Mouse (Mus musculus): ENCODE data around the gene Prss50. TPM values are rescaled to one million over a fixed set of nuclear protein-coding genes. Genes with fewer than 3 reads are reported as not detected.

Prss50 gene
- 0.66 and 4.9 TPM in 2 replicates for polyA plus RNA-seq (2012; ENCODE audit: low replicate concordance)

DNA sequence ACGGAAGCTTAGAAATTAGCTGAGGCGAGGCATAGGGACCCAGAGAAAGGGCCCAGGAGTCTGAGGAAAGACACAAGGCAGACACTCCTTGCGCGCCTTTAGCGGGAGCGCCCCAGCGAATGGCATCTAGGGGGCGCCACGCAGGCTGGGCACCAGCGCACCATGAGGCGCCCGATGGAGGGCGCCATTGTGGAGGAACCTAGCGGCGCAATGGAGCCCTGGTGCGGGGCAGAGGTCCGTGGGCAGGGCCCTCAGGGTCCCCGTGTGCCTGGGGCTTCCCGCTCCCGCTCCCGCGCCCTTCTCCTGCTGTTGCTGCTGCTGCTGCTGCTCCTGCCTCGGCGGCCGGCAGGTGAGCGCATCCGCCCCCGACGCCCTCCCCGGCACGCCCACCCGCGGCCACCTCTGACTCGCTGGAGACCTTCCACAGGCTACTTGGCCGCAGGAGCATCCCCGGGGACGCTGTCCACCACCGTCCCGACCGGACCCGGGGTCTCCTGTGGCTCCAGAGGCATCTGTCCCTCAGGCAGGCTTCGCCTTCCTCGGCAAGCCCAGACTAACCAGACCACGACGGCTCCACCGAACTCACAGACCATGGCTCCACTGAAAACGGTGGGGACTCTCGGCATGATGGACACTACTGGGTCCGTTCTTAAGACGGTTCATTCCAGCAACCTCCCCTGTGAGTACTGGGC, at the start of gene Prss50:
TSS of gene Prss50 (plus strand) at position 187 of the 692 bp plus-strand sequence.

DNA sequence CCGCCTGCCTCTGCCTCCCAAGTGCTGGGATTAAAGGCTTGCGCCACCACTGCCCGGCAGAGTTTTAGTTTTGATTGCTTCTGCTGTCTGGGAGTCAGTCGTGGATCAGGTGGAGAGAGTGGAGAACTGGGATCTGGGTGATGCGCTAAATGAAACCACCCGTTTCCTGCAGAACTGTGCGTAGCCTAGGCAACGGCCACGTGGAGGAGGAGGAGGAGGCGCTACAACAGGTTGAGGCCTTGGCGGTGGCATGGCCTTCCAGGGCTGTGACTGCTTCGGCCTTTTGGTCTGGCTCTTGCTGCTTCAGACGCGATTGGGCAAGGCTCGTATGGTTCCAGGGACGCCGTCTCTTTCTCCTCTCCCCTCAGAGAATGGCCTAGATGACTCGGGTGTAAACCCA, 44.0 kb upstream of the Prss50 start, which contains the start of gene Prss44:
TSS of gene Prss44 (plus strand) at position 206 of the 400 bp plus-strand sequence.

DNA sequence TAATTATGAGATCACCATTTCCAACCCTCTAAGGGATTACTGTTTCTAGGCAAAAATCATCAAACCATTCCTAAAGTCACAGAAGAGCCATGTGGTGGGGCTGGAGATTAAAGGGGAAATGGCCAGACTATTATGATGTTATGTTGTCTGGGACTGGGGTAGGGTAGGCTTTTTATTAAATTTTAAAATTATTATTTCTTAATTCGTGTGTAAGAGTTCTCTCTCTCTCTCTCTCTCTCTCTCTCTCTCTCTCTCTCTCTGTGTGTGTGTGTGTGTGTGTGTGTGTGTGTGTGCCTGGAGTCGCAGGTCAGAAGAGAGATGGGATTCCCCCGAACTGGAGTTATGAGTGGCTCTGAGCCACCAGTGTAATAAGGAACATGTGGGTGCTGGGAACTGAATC, 31.4 kb upstream of the Prss50 start, which contains the start of gene Prss43:
TSS of gene Prss43 (plus strand) at position 301 of the 400 bp plus-strand sequence.

DNA sequence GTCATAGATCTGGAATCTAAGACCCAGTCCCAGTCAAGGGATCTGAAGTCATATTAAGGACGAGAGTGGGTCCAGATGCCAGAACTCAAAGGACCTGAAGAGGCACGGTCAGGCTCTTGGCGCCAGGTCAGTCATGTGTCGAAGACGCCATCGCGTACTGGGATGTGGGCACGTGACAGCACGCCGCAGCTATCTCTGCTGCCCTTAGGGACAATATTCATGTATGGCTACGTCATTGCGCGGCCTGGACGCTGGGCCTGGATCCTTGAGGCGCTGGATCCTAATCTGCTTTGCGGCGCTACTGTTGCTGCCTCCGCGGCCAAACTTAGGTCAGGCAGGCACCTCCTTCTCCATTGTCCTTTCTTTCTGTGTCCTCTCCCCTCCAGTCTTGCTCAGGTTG, 23.4 kb upstream of the Prss50 start, which contains the start of gene Prss45:
TSS of gene Prss45 (plus strand) at position 178 of the 400 bp plus-strand sequence.

DNA sequence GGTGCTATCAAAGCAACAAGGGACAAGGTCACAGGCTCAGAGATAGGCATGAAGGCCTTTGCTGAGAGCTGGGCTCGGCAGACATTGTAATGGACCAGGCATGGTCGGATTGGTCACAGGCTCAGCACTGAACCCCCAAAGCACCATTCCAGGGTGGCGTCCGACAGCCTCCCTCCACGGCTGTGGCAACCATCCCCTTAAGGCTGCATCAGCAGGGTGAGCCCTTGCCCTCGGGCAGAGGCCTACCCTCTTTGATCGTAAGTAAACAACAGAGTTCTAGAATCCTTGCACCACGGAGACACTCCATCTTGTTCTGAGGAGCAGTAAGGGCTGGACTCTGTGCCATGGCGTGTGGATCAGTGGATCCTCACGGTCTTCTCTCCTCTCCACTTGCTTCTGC, 13.6 kb upstream of the Prss50 start, which contains the start of gene Prss46:
TSS of gene Prss46 (plus strand) at position 301 of the 400 bp plus-strand sequence.

DNA sequence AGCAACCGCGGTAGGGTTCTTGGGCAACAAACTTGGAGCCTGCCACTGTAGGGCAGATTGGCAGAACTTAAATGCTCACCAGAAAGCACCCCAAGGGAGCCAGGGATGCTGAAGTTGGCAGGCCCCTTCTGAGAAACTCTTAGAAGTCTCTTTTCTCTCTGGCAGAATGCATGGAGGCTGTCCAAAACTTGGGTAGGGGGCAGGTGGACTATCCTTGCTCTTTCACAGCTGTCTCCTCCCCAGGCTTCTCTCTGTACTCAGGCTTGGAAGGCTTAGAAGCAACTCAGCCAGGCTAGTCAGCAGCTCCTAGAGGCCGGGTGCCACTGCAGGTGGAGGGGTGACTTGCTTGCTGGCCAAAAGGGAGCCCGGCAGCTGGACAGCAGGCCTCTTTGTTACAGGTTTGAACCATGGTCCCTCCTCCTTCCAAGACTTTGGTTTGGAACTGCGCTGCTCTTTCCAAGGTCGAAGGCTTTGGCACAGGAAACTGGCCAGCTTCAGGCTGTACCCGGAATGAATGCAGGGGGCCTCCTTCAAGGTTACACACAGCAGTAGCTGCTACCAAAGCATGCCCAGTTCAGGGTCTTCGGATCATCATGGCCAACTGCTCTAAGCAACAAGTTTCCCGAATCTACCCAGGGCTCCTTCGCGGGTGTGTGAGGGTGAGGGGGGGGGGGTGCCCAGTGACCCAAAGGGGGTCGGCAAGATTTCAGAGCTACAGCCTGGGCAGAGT, 21.6 kb downstream of the Prss50 start, which contains the start of gene Als2cl:
TSS of gene Als2cl (plus strand) at position 680 of the 730 bp plus-strand sequence.

DNA sequence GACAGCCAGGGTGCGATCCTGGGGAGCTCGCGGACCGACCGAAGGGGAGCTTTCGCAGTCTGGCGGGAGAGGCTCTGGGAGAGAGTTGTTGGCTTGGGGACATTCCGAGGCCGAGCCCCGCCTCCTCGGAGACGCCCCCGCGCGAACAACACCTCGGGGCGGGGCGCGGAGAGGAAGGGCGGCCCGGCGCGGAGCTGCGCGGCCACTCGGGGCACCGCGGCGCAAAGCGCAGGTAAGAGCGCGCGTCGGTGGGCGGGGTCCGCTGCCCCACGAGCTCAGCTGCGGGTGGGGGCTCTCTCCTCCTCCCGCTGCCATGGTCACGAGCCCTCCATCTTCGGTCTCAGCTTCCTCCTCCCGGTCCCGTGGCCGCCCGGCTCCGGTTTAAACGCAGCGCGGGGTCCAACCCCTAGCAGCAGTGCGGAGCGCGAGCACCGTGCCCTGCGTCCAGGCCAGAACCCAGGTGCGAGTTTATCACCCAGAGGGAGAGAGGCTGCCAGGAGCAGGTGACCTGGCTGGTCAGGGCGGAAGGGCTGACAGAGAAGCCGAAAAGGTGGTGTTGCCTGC, 22.3 kb downstream of the Prss50 start, which contains the start of gene Tmie:
TSS of gene Tmie (minus strand) at position 116 of the 564 bp plus-strand sequence.

Other genes starting within 250 kb of the Prss50 start
- 2.4 and 4.4 TPM in 2 replicates for gene Nradd, start 233.5 kb upstream of the Prss50 start, polyA plus RNA-seq (2012; ENCODE audit: low replicate concordance)
- 79.5 and 148 TPM in 2 replicates for gene Nbeal2, start 203.8 kb upstream of the Prss50 start, polyA plus RNA-seq (2012; ENCODE audit: low replicate concordance)
- 229 and 323 TPM in 2 replicates for gene Ccdc12, start 201.5 kb upstream of the Prss50 start, polyA plus RNA-seq (2012; ENCODE audit: low replicate concordance)
- not detected in 2 replicates for gene Myl3, start 116.1 kb upstream of the Prss50 start, polyA plus RNA-seq (2012; ENCODE audit: low replicate concordance)
- 0.34 and 0.69 TPM in 2 replicates for gene Pth1r, start 110.8 kb upstream of the Prss50 start, polyA plus RNA-seq (2012; ENCODE audit: low replicate concordance)
- gene Prss42, start 59.8 kb upstream of the Prss50 start, polyA plus RNA-seq (2012; ENCODE audit: low replicate concordance): not detected in 2 replicates
- gene Prss44, start 44.0 kb upstream of the Prss50 start, polyA plus RNA-seq (2012; ENCODE audit: low replicate concordance): not detected in 2 replicates
- not detected in 2 replicates for gene Prss43, start 31.3 kb upstream of the Prss50 start, polyA plus RNA-seq (2012; ENCODE audit: low replicate concordance)
- not detected in 2 replicates for gene Prss45, start 23.4 kb upstream of the Prss50 start, polyA plus RNA-seq (2012; ENCODE audit: low replicate concordance)
- gene Prss46, start 13.5 kb upstream of the Prss50 start, polyA plus RNA-seq (2012; ENCODE audit: low replicate concordance): not detected in 2 replicates
- 24.6 and 28.9 TPM in 2 replicates for gene Als2cl, start 21.9 kb downstream of the Prss50 start, polyA plus RNA-seq (2012; ENCODE audit: low replicate concordance)
- 0.85 and 2.7 TPM in 2 replicates for gene Tmie, start 22.1 kb downstream of the Prss50 start, polyA plus RNA-seq (2012; ENCODE audit: low replicate concordance)
- gene Fam240a, start 58.9 kb downstream of the Prss50 start, polyA plus RNA-seq (2012; ENCODE audit: low replicate concordance): not detected in 2 replicates
- gene Tdgf1, start 88.2 kb downstream of the Prss50 start, polyA plus RNA-seq (2012; ENCODE audit: low replicate concordance): not detected in 2 replicates
- gene Lrrc2, start 93.6 kb downstream of the Prss50 start, polyA plus RNA-seq (2012; ENCODE audit: low replicate concordance): not detected in 2 replicates
- not detected in 2 replicates for gene Rtp3, start 132.6 kb downstream of the Prss50 start, polyA plus RNA-seq (2012; ENCODE audit: low replicate concordance)
- gene Ltf, start 161.3 kb downstream of the Prss50 start, polyA plus RNA-seq (2012; ENCODE audit: low replicate concordance): 7.0 and 8.8 TPM in 2 replicates
- 1.1 and 3.3 TPM in 2 replicates for gene Ccrl2, start 199.6 kb downstream of the Prss50 start, polyA plus RNA-seq (2012; ENCODE audit: low replicate concordance)